Mouse (Mus musculus): Measurements from ENCODE around the gene Babam1.

The Babam1 gene

GRCm38 (mm10) chr8:71381421-71381970, 15.2 kb upstream of the Babam1 start, which contains the start of gene Nr2f6:
Gene Nr2f6 (minus strand): TSS chr8:71381960.
- peak; percentile 76 to 81 for DNase-seq (ENCODE audit: low spot score in 2 of 2)

- DNase-seq (ENCODE audit: low spot score in 2 of 2) = peak; percentile 88 to 91
Observed at GRCm38 (mm10) chr8:71381971-71382961, 14.4 kb upstream of the Babam1 start.

- no peak for DNase-seq (ENCODE audit: low spot score in 2 of 2)
Observed at GRCm38 (mm10) chr8:71383396-71383795, 13.3 kb upstream of the Babam1 start.

- DNase-seq (ENCODE audit: low spot score in 2 of 2) = no peak
Observed at GRCm38 (mm10) chr8:71383860-71384259, 12.8 kb upstream of the Babam1 start.

- no peak for DNase-seq (ENCODE audit: low spot score in 2 of 2)
Observed at GRCm38 (mm10) chr8:71385212-71385835, 11.3 kb upstream of the Babam1 start.

GRCm38 (mm10) chr8:71388267-71388666, 8.4 kb upstream of the Babam1 start:
- no peak for DNase-seq (ENCODE audit: low spot score in 2 of 2)

GRCm38 (mm10) chr8:71391696-71392095, 5.0 kb upstream of the Babam1 start:
- DNase-seq (ENCODE audit: low spot score in 2 of 2) = no peak

- DNase-seq (ENCODE audit: low spot score in 2 of 2) = no peak
Observed at GRCm38 (mm10) chr8:71392391-71392790, 4.3 kb upstream of the Babam1 start.

GRCm38 (mm10) chr8:71392871-71393270, 3.8 kb upstream of the Babam1 start:
- DNase-seq (ENCODE audit: low spot score in 2 of 2) = no peak

GRCm38 (mm10) chr8:71394481-71394880, 2.2 kb upstream of the Babam1 start:
- no peak for DNase-seq (ENCODE audit: low spot score in 2 of 2)

GRCm38 (mm10) chr8:71395071-71395470, 1.6 kb upstream of the Babam1 start:
- no peak for DNase-seq (ENCODE audit: low spot score in 2 of 2)

GRCm38 (mm10) chr8:71395629-71396028, 1.0 kb upstream of the Babam1 start, which contains the start of gene Ushbp1:
Gene Ushbp1 (minus strand): TSS chr8:71395802.
- DNase-seq (ENCODE audit: low spot score in 2 of 2) = no peak

GRCm38 (mm10) chr8:71397701-71398100, 1.0 kb downstream of the Babam1 start:
- no peak for DNase-seq (ENCODE audit: low spot score in 2 of 2)

- no peak for DNase-seq (ENCODE audit: low spot score in 2 of 2)
Observed at GRCm38 (mm10) chr8:71400826-71401225, 4.2 kb downstream of the Babam1 start.

- DNase-seq (ENCODE audit: low spot score in 2 of 2) = no peak
Observed at GRCm38 (mm10) chr8:71401454-71401853, 4.8 kb downstream of the Babam1 start.

- DNase-seq (ENCODE audit: low spot score in 2 of 2) = no peak
Observed at GRCm38 (mm10) chr8:71402446-71402964, 5.8 kb downstream of the Babam1 start.

GRCm38 (mm10) chr8:71403107-71403885, 6.6 kb downstream of the Babam1 start:
- no peak for DNase-seq (ENCODE audit: low spot score in 2 of 2)

GRCm38 (mm10) chr8:71404011-71404410, 7.3 kb downstream of the Babam1 start:
- no peak for DNase-seq (ENCODE audit: low spot score in 2 of 2)

GRCm38 (mm10) chr8:71404951-71405351, 8.3 kb downstream of the Babam1 start:
- DNase-seq (ENCODE audit: low spot score in 2 of 2) = peak in 1 of 2 experiments; percentile 53

GRCm38 (mm10) chr8:71405401-71406098, 8.9 kb downstream of the Babam1 start, which contains the start of gene Ankle1:
Gene Ankle1 (plus strand): TSS chr8:71406010.
- DNase-seq (ENCODE audit: low spot score in 2 of 2) = peak; percentile 94 to 97

Measured in urinary bladder, postnatal 4 days (tissue).